Mouse (Mus musculus) left cerebral cortex, postnatal 36 days (tissue): ENCODE data around the gene 2510039O18Rik. TPM values are rescaled to one million over a fixed set of nuclear protein-coding genes. Genes with fewer than 3 reads are reported as not detected.

Experiments
- DNase-seq, 2 experiments: peaks; one replicate each; pipeline ENCODE4 v3.0.0; 2021 to 2022; ENCODE audit warnings: low spot score in 2 of 2, mixed read lengths in 1 of 2
- intact Hi-C: fragments of 180-260 bp; cut with DNase I; formaldehyde crosslinking; loops from one replicate; pipeline ENCODE4 v1.15.1; 2025
- total RNA-seq, 2 experiments: library from RNA; stranded (reverse); gene quantifications; 2 replicates each; pipeline ENCODE4 v1.2.3; 2021

2510039O18Rik gene
- 10 to 100 TPM; 27.4 to 29.1 TPM for total RNA-seq

- intact Hi-C loops: no loop called here
- DNase-seq: peak; percentile 82 to 86
Observed at GRCm38 (mm10) chr4:147940576-147941044, at the start of gene 2510039O18Rik. Gene 2510039O18Rik (plus strand): TSS chr4:147940895.

- no peak for DNase-seq
- intact Hi-C loops: no loop called here
Observed at GRCm38 (mm10) chr4:147895815-147896330, 44.8 kb upstream of the 2510039O18Rik start.

GRCm38 (mm10) chr4:147896411-147896810 lies 44.3 kb upstream of the 2510039O18Rik start:
- no peak for DNase-seq
- intact Hi-C loops: no loop called here

GRCm38 (mm10) chr4:147897348-147897747 lies 43.3 kb upstream of the 2510039O18Rik start:
- peak; percentile 15 to 31 for DNase-seq
- intact Hi-C loops: no loop called here

- intact Hi-C loops: no loop called here
- DNase-seq: no peak
Observed at GRCm38 (mm10) chr4:147900452-147900851, 40.2 kb upstream of the 2510039O18Rik start.

GRCm38 (mm10) chr4:147902906-147903500 lies 37.7 kb upstream of the 2510039O18Rik start:
- intact Hi-C loops: no loop called here
- no peak for DNase-seq

GRCm38 (mm10) chr4:147903601-147904000 lies 37.1 kb upstream of the 2510039O18Rik start:
- intact Hi-C loops: no loop called here
- DNase-seq: no peak

GRCm38 (mm10) chr4:147904313-147905089 lies 36.2 kb upstream of the 2510039O18Rik start, which contains the start of gene Mfn2:
Gene Mfn2 (minus strand): TSS chr4:147904704.
- intact Hi-C loops: no loop called here

GRCm38 (mm10) chr4:147905090-147905659 lies 35.5 kb upstream of the 2510039O18Rik start:
- peak in 1 of 2 experiments; percentile 22 for DNase-seq
- intact Hi-C loops: no loop called here

More at GRCm38 (mm10) chr4:147904313-147905089, 36.2 kb upstream of the 2510039O18Rik start, which contains the start of gene Mfn2:
- DNase-seq: peak; percentile 90 to 94

- no peak for DNase-seq
- intact Hi-C loops: no loop called here
Observed at GRCm38 (mm10) chr4:147906230-147906629, 34.5 kb upstream of the 2510039O18Rik start.

- intact Hi-C loops: no loop called here
- no peak for DNase-seq
Observed at GRCm38 (mm10) chr4:147909486-147909885, 31.2 kb upstream of the 2510039O18Rik start.

- intact Hi-C loops: no loop called here
- DNase-seq: no peak
Observed at GRCm38 (mm10) chr4:147918459-147919121, 22.1 kb upstream of the 2510039O18Rik start.

GRCm38 (mm10) chr4:147920973-147921372 lies 19.7 kb upstream of the 2510039O18Rik start:
- intact Hi-C loops: no loop called here
- DNase-seq: no peak

GRCm38 (mm10) chr4:147922341-147922740 lies 18.4 kb upstream of the 2510039O18Rik start:
- intact Hi-C loops: no loop called here
- DNase-seq: no peak

GRCm38 (mm10) chr4:147927705-147928104 lies 13.0 kb upstream of the 2510039O18Rik start:
- intact Hi-C loops: no loop called here
- no peak for DNase-seq

GRCm38 (mm10) chr4:147928136-147928535 lies 12.6 kb upstream of the 2510039O18Rik start:
- intact Hi-C loops: no loop called here

GRCm38 (mm10) chr4:147928540-147928939 lies 12.2 kb upstream of the 2510039O18Rik start:
- intact Hi-C loops: no loop called here
- no peak for DNase-seq

More at GRCm38 (mm10) chr4:147928136-147928535, 12.6 kb upstream of the 2510039O18Rik start:
- no peak for DNase-seq

GRCm38 (mm10) chr4:147930946-147931345 lies 9.7 kb upstream of the 2510039O18Rik start:
- DNase-seq: no peak
- intact Hi-C loops: no loop called here

- intact Hi-C loops: no loop called here
- DNase-seq: no peak
Observed at GRCm38 (mm10) chr4:147934134-147934533, 6.6 kb upstream of the 2510039O18Rik start.

- intact Hi-C loops: no loop called here
Observed at GRCm38 (mm10) chr4:147934611-147935010, 6.1 kb upstream of the 2510039O18Rik start.

More at GRCm38 (mm10) chr4:147934611-147935010, 6.1 kb upstream of the 2510039O18Rik start:
- DNase-seq: no peak
